In genomic region chr5:66955245-66955644, GRCm38 (mm10) we compare ENCODE assay signal across 24 mouse cellular contexts.
A peak's percentile ranks its signal among the peaks of the same experiment; 100 is the strongest.
DNase-seq lines count a peak whose midpoint lies in the region; ATAC-seq and TF ChIP-seq lines count a peak whose summit lies in the region.
"Had no signal": no experiment of that assay in that cellular context is flagged by ENCODE, and none has a peak within 500 bp of the region (broad histone marks: within the 10 kb centered on the region; RNA-seq: fewer than 3 reads in every experiment).

No protein-coding gene starts in this region.

- ATAC-seq in lung, postnatal 0 days, result no peak
- ATAC-seq: hindbrain, postnatal 0 days; intestine, embryonic 15.5 days; midbrain, embryonic 15.5 days had no signal

- no peak overlapping the region for H3K9ac ChIP-seq in lung, postnatal 0 days (replicated peaks; ENCODE audit: low read depth)
- H3K9ac ChIP-seq: embryonic facial prominence, embryonic 13.5 days; hindbrain, embryonic 12.5 days; intestine, embryonic 15.5 days; limb, embryonic 12.5 days; liver, embryonic 15.5 days; midbrain, embryonic 15.5 days; neural tube, embryonic 15.5 days had no signal

- no peak overlapping the region for H3K27ac ChIP-seq in lung, postnatal 0 days (ENCODE audit: low read length)
- H3K27ac ChIP-seq: embryonic facial prominence, embryonic 13.5 days; heart, embryonic 10.5 days; hindbrain, embryonic 12.5 days; hindbrain, postnatal 0 days; intestine, embryonic 15.5 days; limb, embryonic 12.5 days; liver, embryonic 15.5 days; midbrain, embryonic 15.5 days had no signal

- H3K9me3 ChIP-seq in lung, postnatal 0 days (ENCODE audit: low read length), result no peaks in the 10 kb centered on the region
- H3K9me3 ChIP-seq: embryonic facial prominence, embryonic 13.5 days; heart, embryonic 10.5 days; hindbrain, embryonic 12.5 days; intestine, embryonic 15.5 days; liver, embryonic 15.5 days; midbrain, embryonic 15.5 days; neural tube, embryonic 15.5 days had no signal

- no peak overlapping the region for H3K4me3 ChIP-seq in lung, postnatal 0 days (ENCODE audit: low read depth, low read length)
- H3K4me3 ChIP-seq: embryonic facial prominence, embryonic 13.5 days; erythroblast, embryonic 14.5 days; heart, embryonic 10.5 days; hindbrain, embryonic 12.5 days; intestine, embryonic 15.5 days; limb, embryonic 12.5 days; liver, embryonic 15.5 days; midbrain, embryonic 15.5 days; neural tube, embryonic 15.5 days had no signal

- no peaks in the 10 kb centered on the region for H3K27me3 ChIP-seq in lung, postnatal 0 days (replicated peaks; ENCODE audit: insufficient read depth, low read length)
- H3K27me3 ChIP-seq: embryonic facial prominence, embryonic 13.5 days; hindbrain, embryonic 12.5 days; intestine, embryonic 15.5 days; limb, embryonic 12.5 days; liver, embryonic 15.5 days; midbrain, embryonic 15.5 days; neural tube, embryonic 15.5 days had no signal

- H3K36me3 ChIP-seq in lung, postnatal 0 days (ENCODE audit: insufficient read depth, low read length), result peaks cover 9% of the 10 kb centered on the region; the same call in 1 of the 2 replicates
- H3K36me3 ChIP-seq: heart, embryonic 10.5 days; hindbrain, embryonic 12.5 days; intestine, embryonic 15.5 days; limb, embryonic 12.5 days; liver, embryonic 15.5 days; midbrain, embryonic 15.5 days; neural tube, embryonic 15.5 days had no signal

- DNase-seq in kidney, adult 9 months, result peak; percentile 55
- no peak for DNase-seq in kidney, adult 18-20 months
- DNase-seq in lung, postnatal 0 days (ENCODE audit: low spot score), result peak; percentile 53
- no peak for DNase-seq in lung, postnatal 25 days (ENCODE audit: low spot score)
- peak; percentile 41 for DNase-seq in kidney, postnatal 14 days
- DNase-seq in adrenal gland, postnatal 25 days, result no peak
- DNase-seq: adrenal gland, postnatal 36 days; B cell, adult 2 months; cerebellum, adult 18-20 months; cerebellum, postnatal 10 days; gastrocnemius, postnatal 14 days; heart, postnatal 36 days; retina, postnatal 1 day; right cerebral cortex, postnatal 14 days had no signal

- TF ChIP-seq EP300 in lung, postnatal 0 days (IDR thresholded peaks at IDR 0.05), result no peak

- WGBS in lung, postnatal 0 days, result 58% methylated on average over 5 of the region's 5 CpGs

- TF ChIP-seq CTCF in lung, postnatal 0 days (IDR thresholded peaks at IDR 0.05), result no peak

- no peak overlapping the region for H3K4me2 ChIP-seq in lung, postnatal 0 days (replicated peaks; ENCODE audit: low read depth, low read length)
- H3K4me2 ChIP-seq: embryonic facial prominence, embryonic 13.5 days; hindbrain, embryonic 12.5 days; intestine, embryonic 15.5 days; limb, embryonic 12.5 days; liver, embryonic 15.5 days; midbrain, embryonic 15.5 days; neural tube, embryonic 15.5 days had no signal

- H3K4me1 ChIP-seq in lung, postnatal 0 days (ENCODE audit: insufficient read depth, low read depth, low read length), result no peaks in the 10 kb centered on the region
- H3K4me1 ChIP-seq: heart, embryonic 10.5 days; hindbrain, embryonic 12.5 days; intestine, embryonic 15.5 days; liver, embryonic 15.5 days; midbrain, embryonic 15.5 days had no signal

Comparison
In these comparisons a context has a peak if more than half of its experiments do, and no peak if none do; other contexts are left out.
1. DNase-seq: peak in kidney, adult 9 months (single experiment), lung, postnatal 0 days (single experiment) and kidney, postnatal 14 days (single experiment); none in kidney, adult 18-20 months (single experiment), lung, postnatal 25 days (single experiment) and adrenal gland, postnatal 25 days (single experiment).